Mouse (Mus musculus): ENCODE measurements around the gene Ncln.
A peak's percentile ranks its signal among the peaks of the same experiment; 100 is the strongest.
"Not testable (repeated sequence)": the region's sequence is repeated elsewhere in the genome, so short reads cannot be mapped to it uniquely, and the experiment has no call there.

Gene Ncln

GRCm38 (mm10) chr10:81462415-81462804 is 33.8 kb downstream of the Ncln start:
- no peak for DNase-seq (ENCODE audit: low spot score)

DNA sequence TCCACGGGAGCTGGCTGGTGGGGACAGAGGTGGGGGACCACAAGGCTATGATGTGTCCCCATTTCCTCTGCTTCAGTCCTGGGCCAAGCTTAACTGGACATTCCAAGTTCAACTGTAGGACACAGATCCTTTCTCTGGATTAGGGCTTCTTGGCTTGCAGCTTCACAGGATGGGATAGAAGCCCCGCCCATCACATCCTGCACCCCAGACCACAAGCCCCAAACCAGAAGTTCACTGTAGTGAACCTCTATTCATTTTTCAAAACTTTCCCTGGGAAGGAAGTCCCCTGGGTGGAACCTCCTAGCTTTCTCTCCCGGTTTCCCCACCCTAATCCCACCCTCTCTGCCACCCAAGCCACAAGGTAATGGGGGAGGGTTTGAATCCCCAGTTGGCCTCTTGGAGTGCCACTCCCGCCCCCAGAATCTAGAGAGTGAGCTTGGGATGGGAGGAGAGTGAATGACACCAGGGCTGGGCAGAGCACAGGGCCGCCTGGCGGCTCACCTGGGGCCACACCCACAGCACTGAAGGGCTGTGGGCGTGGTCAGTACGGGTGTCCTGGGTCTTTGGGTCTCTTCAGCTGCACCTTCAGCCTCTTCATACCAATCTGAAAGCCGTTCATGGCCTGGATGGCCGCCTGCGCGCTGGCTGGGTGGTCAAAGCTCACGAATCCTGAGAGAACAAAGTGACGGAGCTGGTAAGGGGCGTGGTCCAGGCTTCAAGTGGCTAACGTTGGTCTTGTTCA is 34.3 kb downstream of the Ncln start:
- DNase-seq (ENCODE audit: low spot score), result no peak

- DNase-seq (ENCODE audit: low spot score), result no peak
Measured at GRCm38 (mm10) chr10:81460951-81461350, 35.2 kb downstream of the Ncln start.

DNA sequence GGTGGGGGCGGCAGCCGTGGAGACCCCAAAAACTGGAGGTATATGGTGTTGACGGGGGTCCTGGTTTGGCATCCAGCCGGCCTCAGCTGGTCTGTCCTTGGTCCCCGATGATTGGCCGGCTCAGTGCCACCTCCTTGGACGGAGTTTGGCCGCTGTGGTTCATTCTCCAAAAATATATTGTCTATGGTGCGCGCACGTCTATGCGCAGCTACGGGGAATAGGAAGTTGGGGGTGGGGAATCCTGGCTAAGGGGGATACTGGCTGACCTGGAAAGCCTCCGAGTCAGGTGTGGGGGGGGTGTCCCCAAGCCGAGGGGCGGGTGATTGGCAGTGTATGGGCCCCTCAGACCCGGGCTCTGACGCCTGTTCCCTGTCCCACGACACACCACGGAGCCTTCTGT is 35.7 kb downstream of the Ncln start:
- no peak for DNase-seq (ENCODE audit: low spot score)

GRCm38 (mm10) chr10:81459399-81459798 is 36.8 kb downstream of the Ncln start:
- DNase-seq (ENCODE audit: low spot score), result no peak

DNA sequence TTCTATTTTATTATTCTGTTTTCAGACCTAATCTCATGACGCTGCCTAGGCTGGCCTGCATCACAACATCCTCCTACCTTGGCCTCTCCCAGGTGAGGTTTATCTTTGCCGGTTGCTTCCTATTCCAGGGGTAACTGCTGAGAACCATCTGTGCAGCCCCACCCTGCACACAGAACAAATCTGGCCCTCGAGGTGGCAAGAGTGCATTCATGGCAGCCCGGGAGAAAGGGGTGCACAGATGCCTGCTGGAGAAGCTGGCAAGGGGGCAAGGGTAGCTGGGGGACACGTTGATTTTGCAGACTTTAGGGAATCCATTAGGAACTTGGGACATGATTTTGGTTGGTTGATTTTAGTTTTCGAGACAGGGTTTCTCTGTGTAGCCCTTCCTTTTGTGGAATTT is 37.9 kb downstream of the Ncln start:
- no peak for DNase-seq (ENCODE audit: low spot score)

- no peak for DNase-seq (ENCODE audit: low spot score)
Measured at GRCm38 (mm10) chr10:81457624-81458023, 38.6 kb downstream of the Ncln start.

DNA sequence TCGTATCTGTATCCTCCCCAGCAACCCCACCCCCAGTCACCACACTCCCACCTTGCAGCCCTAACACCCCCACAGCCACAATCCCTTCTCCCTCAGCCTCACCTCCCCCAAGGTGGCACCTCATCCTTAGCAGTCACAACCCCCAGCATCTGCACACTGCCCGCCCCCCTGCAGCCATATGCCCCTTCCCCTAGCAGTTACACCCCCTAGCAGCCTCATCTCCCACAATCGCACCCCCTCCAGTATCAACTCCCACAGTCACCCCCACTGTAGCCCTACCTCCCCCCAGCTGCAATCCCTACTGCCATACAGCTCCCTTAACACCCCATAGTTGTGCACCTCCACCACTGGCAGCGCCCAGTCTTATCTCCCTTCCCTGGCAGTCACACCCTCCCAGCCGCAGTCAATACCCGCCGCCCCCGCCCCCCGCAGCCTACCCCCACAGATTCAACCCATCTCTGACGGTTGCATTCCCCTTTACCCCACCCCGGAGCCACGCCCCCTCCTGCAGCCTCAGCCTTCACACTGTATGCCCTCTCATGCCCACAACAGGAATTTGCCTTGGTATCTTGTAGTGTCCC is 39.1 kb downstream of the Ncln start:
- no peak for DNase-seq (ENCODE audit: low spot score)

GRCm38 (mm10) chr10:81455181-81455895 is 40.9 kb downstream of the Ncln start, which contains the start of gene Nfic:
Nfic (minus strand) TSS chr10:81455635.
- DNase-seq (ENCODE audit: low spot score), result no peak

- no peak for DNase-seq (ENCODE audit: low spot score)
Measured at GRCm38 (mm10) chr10:81454106-81454505, 42.1 kb downstream of the Ncln start.

GRCm38 (mm10) chr10:81452947-81453288 is 43.3 kb downstream of the Ncln start:
- no peak for DNase-seq (ENCODE audit: low spot score)

- DNase-seq (ENCODE audit: low spot score), result no peak
Measured at GRCm38 (mm10) chr10:81452237-81452946, 43.8 kb downstream of the Ncln start.

DNA sequence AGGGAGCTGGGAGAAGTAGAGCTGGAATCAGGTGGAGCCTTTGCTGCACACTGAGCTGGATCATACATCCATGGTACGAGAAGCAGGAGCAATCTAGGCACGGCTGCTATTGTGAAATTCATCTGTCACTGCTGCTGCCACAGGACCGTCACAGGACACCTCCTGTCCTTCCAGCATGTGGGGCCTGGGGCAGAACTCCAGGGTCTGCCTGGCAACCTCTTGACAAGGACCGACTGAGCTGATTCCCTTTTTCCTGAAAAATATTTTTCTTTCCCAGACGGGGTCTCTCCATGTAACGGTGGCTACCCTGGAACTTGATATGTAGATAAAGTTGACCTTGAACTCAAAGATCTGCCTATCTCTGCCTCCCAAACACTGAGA is 44.8 kb downstream of the Ncln start:
- no peak for DNase-seq (ENCODE audit: low spot score)

GRCm38 (mm10) chr10:81450641-81451364 is 45.4 kb downstream of the Ncln start:
- DNase-seq (ENCODE audit: low spot score), result no peak

DNA sequence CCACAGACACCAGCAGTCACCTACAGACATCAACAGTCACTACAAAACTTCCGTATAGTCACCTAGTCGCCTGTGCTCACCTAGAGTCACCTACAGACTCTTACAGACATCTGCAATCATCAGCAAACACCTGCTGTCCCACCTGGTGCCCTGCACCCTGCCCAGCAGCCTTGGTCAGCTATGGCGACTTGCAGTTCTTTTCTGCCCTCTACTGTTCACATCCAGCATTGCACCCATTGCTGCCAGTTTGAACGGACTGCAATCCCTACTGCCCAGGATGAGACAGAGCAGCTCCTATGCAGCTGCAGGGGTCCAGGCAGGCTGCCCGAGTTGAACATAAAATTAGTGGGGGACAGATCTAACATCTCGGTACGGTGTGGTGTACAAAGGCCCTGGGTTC is 46.1 kb downstream of the Ncln start:
- DNase-seq (ENCODE audit: low spot score), result peak; percentile 95

GRCm38 (mm10) chr10:81445516-81445915 is 50.7 kb downstream of the Ncln start:
- DNase-seq (ENCODE audit: low spot score), result not testable (repeated sequence)

DNA sequence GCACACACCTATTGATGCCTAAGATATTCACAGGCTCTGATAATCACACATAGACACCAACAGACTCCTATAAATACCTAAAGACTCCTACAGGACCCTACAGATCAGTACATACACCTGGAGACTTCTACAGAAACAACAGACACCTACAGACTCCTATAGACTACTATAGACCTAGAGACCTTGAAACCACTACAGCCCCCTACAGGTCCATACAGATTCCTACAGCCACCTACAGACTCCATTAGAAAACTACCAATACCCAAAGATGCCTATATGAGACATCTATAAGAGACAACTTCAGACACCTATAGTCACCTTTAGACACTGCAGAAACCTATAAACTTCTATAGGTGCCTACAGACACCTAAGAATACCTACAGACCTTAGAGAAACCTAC is 55.2 kb downstream of the Ncln start:
- peak; percentile 57 for DNase-seq (ENCODE audit: low spot score)
